Mouse (Mus musculus) ovary, adult 18-20 months (tissue): ENCODE data around the gene Pgm5.

Experiments
- DNase-seq: peaks from one replicate; pipeline ENCODE4 v3.0.0; 2022; ENCODE audit warnings: low spot score, mixed read lengths

Gene Pgm5

DNA sequence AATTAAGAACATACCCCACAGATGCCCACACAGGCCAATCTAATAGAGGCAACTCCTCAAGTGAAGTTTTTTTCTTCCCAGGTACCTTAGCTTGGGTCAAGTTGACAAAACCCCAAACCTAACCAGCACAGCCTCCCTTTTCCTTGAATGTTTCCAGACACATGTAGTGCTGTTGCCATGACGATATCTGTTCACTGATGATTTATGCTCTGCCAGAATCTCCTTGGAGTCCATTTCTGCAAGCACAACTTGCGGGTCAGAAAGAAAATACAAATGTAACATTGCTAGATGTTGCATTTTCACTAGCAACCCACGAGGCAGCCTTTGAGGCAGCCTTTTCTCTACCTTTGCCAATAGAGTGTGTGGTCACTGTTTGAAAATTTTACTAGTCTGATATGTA is 194.1 kb downstream of the Pgm5 start:
- no peak for DNase-seq

DNA sequence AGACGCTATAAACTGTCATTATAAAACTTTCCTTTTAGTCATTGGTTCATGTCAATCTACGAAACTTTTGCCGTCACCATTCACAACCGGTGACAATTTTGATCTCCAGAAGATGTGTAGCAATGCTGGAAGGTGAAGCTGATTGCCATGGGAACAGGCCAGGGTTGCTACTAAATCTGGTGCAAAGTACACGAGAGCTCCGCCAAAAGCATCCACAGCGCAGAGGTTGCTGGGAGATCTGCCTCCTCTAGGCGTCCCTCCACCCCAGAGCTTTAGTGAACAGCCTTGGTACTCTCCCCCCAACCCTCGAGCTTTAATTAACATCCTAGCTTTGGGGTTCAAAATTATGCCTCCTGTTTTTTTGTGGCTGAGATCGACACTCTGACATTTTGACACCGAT is 195.9 kb downstream of the Pgm5 start:
- no peak for DNase-seq

DNA sequence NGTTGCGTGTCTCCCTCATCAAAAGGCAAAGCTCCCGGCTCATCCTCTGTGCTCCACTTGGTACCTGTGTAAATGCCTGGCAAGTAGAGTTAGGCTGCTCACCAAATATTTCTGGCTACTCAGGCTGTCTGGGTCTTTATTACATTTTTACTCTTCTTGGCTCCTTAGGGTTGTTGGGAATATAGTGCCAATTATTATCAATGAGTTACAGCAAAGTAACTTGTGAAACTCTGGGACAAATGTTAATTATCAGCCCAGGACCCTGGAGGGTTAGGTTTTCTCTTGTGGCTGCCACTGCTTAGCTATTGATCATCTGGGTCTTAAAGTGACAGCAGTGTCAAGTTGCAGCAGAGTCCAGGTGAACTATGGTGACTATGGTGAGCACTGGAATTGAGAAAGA is 199.3 kb downstream of the Pgm5 start:
- DNase-seq, result no peak

DNA sequence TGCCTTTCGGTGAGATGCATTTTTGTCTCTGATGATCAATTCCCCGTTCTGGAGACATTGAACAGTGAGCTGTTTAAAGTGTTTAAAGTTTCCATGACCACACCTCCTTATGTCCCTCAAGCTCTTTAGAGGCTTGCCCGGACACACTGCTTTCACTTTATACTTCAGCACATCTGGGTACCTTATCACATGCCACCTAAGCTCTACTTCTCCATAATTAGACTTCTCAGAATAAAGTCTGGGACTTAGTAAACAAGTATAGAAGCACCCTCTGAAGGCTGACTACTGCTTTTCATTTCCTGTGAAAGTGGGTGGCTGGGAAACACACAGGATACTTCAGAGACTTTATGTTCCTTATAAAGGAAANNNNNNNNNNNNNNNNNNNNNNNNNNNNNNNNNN is 204.7 kb downstream of the Pgm5 start:
- DNase-seq, result no peak

DNA sequence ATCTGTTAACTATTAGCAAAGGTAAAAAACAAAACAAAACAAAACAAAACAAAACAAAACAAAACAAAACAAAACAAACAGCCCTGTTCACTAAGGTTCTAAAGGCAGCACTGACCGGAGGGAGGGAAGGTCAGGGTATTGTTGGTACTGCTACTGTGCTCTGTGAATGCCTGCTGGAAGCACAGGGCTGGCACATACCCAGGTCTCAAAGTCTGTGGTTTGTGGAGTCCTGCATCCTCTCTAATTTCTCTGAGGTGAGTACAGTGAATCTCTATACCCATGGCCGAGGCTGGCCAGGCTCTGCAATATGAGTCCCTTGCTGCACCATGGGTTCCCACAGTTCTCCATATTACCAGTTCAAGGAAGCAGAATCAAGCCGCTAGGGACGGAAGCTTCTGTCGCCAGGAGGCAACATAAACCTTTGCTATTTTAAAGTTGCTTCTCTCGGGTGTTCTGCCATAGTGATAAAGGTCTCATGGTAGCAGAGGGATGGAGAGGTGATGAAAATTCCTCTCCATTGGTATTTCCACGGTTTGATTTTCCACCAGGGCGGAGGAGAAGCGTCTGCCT is 208.3 kb downstream of the Pgm5 start:
- DNase-seq, result no peak

DNA sequence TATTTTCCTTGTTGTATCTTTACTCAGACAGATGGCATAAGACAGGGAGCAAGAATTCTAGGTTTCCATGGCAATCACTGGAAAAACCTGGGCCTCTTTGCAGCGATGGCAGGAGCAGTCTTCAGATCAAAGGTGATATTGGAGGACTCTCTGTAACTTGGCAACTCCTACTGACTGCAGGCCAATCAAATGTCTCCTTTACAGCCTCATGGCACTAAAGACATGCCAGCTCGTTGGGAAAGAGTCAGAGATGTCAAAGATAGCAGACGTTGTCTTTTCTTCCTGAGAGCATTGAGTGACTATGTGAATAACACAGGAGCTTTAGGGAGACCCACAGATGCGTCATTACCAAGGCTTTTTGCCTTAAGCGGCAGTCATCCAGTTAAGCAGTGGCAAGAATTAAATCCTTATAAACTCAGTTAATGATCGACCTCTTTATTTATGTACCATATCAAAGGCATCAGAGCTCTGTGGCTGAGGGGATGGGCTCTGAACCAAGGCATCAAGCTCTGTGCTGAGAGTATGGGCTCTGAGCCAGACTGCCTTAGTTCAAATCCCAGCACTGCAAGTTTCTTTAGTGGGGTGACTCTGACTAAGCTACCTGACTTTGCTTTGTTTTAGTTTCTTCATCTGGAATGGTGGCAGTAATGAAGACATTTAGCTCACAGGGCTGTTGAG is 209.2 kb downstream of the Pgm5 start:
- no peak for DNase-seq

DNA sequence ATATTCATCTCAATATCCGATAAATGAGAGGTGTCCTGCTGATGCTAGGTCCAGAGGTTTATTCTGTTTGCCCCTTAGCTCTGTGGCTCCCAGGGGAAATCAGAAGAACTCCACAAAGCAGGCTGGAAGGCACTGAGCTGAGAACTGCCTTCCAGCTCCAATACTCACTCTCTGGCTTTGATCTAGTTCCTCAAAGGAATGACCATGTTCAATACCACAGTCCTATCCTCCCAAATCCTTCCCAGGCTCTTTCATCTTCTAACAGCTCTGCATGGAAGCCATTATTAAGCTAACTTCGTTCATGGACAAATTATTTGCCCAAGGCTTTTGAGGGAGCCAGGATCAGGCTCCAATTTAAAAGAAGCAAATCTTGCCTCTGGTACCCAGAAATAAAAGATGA is 210.1 kb downstream of the Pgm5 start:
- no peak for DNase-seq

DNA sequence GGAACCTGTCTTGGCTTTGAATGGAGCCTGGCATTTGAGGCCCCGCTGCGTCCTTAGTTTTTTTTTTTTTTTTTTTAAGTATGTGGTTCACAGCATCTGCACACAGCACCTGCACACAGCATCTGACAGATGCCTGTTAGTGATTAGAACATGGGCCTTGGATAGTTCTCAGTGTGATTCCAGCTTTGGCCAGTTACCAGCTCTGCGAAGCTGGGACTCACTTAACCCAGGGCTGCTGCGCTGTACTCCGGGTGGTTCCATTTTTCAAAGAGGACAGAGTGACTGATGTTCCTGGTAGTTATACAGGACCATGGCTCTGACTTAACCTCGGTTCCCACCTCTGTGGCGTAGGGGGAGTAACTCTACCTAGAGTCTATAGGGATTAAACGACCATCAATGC is 211.2 kb downstream of the Pgm5 start:
- no peak for DNase-seq

DNA sequence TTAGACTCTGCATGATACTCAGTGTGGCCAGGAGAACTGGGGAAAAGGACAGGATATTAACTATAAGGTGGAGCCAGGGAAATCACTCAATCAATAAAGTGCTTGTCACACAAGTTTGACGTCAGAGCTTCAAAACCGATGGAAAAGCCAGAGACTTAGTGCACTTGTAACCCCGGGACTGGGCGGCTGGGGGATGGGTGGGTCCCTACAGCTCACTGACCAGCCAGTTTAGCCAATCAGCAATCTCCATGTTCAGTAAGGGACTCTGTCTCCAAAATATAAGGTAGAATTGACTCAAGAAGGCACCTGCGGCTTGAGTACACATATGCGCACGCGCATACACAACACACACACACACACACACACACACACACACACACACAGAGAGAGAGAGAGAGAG is 213.6 kb downstream of the Pgm5 start:
- no peak for DNase-seq

DNA sequence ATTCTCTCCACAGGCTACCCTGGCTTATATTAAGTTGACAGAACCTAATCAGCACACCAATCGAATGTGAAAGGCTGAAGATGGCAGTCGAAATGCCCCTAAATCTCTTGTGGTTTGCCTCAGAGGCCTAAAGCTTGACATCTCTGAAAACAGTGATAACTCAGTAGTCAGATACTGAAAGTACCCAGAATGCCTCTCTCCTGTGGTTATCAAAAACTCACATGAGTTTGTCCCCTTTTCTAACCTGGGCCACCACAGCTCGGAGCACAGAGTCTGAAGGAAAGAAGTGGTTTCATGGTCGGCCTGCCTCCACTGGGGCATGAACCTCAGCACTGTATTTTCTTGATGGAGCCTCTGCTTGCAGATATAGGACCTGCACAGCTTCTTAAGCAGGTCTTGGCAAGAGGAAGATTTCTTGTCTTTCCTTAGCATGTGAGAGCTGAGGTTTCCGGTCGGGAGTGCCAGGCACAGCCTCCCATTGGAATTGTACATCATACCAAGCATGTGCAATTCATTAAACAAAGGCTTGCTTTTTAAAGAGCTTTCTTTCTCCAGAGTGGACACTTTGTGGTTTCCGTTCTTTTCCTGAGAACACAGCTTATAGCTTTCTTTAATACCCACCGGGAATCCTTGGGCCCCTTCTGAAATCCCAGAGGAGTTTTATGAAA is 215.4 kb downstream of the Pgm5 start:
- no peak for DNase-seq

DNA sequence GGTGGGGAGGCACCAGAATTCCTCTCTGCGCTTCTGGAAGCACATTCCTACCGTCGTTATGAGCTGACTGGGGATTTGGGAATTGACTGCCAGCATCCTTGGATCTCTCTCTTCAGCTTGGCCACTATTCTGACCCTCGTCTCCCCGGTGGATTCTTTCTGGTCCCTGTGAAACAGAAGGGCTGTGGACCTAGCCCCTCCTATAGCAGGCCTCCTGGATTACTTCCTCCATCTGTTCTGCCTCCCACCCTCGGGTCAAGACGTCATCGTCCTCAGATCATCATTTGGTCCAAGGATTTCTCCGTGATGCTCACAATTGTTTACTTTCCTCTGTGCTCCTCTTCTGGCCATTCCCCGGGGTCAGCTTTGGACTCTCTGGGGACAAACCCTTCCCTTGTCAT is 216.7 kb downstream of the Pgm5 start:
- DNase-seq, result no peak

DNA sequence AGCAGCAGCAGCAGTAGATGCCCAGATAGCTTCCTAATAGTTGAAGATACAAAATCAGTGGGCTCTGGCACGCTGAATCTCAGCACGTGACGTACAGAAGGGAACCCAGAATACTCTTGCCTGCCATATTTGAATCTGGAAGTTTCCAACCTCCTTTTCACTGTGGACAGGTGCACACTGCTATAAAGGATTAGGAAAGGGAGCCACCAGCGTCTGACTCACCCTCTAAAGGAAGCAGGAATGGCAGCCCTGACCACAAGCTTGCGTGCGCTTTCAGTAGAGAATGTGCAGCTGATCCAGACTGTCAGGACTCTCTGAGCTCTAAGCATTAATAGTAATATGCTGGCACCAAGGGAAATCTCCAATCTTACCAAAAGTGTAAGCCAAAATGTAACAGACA is 220.7 kb downstream of the Pgm5 start:
- DNase-seq, result no peak

DNA sequence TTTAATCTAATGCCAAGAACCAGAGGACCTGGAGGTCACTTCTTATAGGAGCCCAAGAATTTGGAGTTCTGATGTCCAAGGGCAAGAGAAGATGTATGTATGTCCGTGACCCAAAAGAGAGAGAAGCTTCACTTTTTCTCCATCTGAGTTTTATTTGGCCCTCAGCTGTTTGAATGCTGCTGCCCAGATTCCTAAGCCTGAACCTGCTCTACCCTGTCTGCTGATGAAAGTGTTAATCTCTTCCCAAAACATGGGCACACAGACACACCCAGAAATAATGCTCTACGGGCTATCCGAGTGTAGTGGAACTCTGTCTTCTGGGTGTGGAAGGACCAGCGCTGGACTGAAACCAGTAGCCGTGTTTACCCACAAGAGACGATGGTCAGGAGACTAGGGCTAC is 223.7 kb downstream of the Pgm5 start:
- DNase-seq, result no peak

DNA sequence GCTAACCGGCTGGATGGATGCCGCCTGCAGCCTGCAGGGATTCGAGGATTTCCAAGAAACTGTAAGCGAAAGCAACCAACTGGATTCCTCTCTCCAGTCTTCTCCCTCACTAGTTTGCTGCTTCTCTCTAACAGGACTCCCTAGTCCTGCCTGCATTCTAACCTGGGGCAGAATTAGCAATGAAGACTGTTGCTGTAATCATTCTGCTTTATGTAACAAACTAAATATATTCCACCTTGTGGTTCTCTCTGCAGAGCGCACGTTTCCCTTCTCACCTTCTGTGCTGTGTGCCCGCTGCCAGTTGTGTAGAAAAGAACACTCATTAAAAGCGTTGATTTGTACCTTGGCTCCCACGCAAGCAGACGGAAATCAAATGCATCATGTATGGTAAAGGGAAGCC is 225.0 kb downstream of the Pgm5 start:
- DNase-seq, result no peak

DNA sequence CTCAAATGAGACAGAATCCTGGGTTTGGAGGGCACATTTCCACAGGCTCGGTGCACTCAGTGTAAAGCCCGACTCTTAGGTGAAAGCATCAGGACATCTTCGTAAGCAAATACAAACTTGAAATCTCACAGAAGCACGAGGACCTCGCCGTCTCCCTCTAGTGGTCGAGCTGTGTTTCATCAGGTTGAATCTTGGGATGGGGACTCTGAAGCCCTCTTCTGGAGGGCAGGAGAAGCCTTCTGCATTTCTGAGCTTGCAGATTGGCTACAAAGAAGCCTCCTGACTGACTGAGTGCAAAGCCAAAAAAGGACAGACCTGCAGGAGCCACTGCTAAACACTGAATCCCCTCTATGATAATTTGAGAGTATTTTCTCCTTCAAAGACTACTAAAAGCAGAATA is 227.1 kb downstream of the Pgm5 start:
- peak; percentile 38 for DNase-seq
